Mouse (Mus musculus) left cerebral cortex, postnatal 10 days (tissue): Measurements from ENCODE around the gene Clic6. TPM values are rescaled to one million over a fixed set of nuclear protein-coding genes. Genes with fewer than 3 reads are reported as not detected.

ENCODE experiments used
- DNase-seq, 2 experiments: peaks; one replicate each; pipeline ENCODE4 v3.0.0; 2021 to 2022; ENCODE audit warnings: low spot score in 2 of 2, mixed read lengths in 1 of 2; ENCODE audit errors: extremely low spot score in 1 of 2
- intact Hi-C: fragments of 180-260 bp; cut with DNase I; formaldehyde crosslinking; loops from one replicate; pipeline ENCODE4 v1.15.1; 2025
- total RNA-seq, 2 experiments: library from RNA; stranded (reverse); gene quantifications; 2 replicates each; pipeline ENCODE4 v1.2.3; 2021

The Clic6 gene
- total RNA-seq, 2 experiments from 2014 or later: 0.53 to 0.77 TPM

GRCm38 (mm10) chr16:92465642-92466526, 19.7 kb upstream of the Clic6 start:
- DNase-seq: peak; percentile 96 to 98
- intact Hi-C loops: no loop called here

- DNase-seq: no peak
- intact Hi-C loops: no loop called here
Measured at GRCm38 (mm10) chr16:92467041-92467440, 18.5 kb upstream of the Clic6 start.

- intact Hi-C loops: no loop called here
- no peak for DNase-seq
Measured at GRCm38 (mm10) chr16:92468459-92468858, 17.1 kb upstream of the Clic6 start.

GRCm38 (mm10) chr16:92470706-92471105, 14.8 kb upstream of the Clic6 start, which contains the start of gene Rcan1:
Rcan1 (minus strand) TSS chr16:92470867.
- DNase-seq: no peak
- intact Hi-C loops: no loop called here

- DNase-seq: no peak
- intact Hi-C loops: no loop called here
Measured at GRCm38 (mm10) chr16:92472898-92473297, 12.6 kb upstream of the Clic6 start.

- intact Hi-C loops: loop anchor here (5.0 kb wide), 1 partner anchor 133 kb away; no protein-coding TSS in a partner anchor
- no peak for DNase-seq
Measured at GRCm38 (mm10) chr16:92475093-92475860, 10.3 kb upstream of the Clic6 start.

GRCm38 (mm10) chr16:92478561-92479150, 6.9 kb upstream of the Clic6 start:
- peak; percentile 58 to 71 for DNase-seq
- intact Hi-C loops: loop anchor here (5.0 kb wide), 1 partner anchor 136 kb away; no protein-coding TSS in a partner anchor

GRCm38 (mm10) chr16:92487086-92487485, 1.6 kb downstream of the Clic6 start:
- intact Hi-C loops: no loop called here
- no peak for DNase-seq

GRCm38 (mm10) chr16:92487489-92487888, 2.0 kb downstream of the Clic6 start:
- DNase-seq: no peak
- intact Hi-C loops: no loop called here

GRCm38 (mm10) chr16:92488456-92488855, 2.9 kb downstream of the Clic6 start:
- intact Hi-C loops: no loop called here
- DNase-seq: no peak

- intact Hi-C loops: no loop called here
- DNase-seq: no peak
Measured at GRCm38 (mm10) chr16:92489356-92489755, 3.8 kb downstream of the Clic6 start.

GRCm38 (mm10) chr16:92497851-92498588, 12.5 kb downstream of the Clic6 start:
- peak in 1 of 2 experiments; percentile 30 for DNase-seq
- intact Hi-C loops: no loop called here

- intact Hi-C loops: no loop called here
- DNase-seq: peak in 1 of 2 experiments; percentile 25
Measured at GRCm38 (mm10) chr16:92498589-92498981, 13.0 kb downstream of the Clic6 start.

- DNase-seq: no peak
- intact Hi-C loops: no loop called here
Measured at GRCm38 (mm10) chr16:92499324-92499723, 13.8 kb downstream of the Clic6 start.

- DNase-seq: no peak
- intact Hi-C loops: no loop called here
Measured at GRCm38 (mm10) chr16:92500534-92500933, 15.0 kb downstream of the Clic6 start.

- intact Hi-C loops: no loop called here
- no peak for DNase-seq
Measured at GRCm38 (mm10) chr16:92503105-92503504, 17.6 kb downstream of the Clic6 start.

GRCm38 (mm10) chr16:92507573-92507972, 22.0 kb downstream of the Clic6 start:
- DNase-seq: no peak
- intact Hi-C loops: no loop called here
